Mouse (Mus musculus): Measurements from ENCODE around the gene Wdr72.

Wdr72 gene

DNA sequence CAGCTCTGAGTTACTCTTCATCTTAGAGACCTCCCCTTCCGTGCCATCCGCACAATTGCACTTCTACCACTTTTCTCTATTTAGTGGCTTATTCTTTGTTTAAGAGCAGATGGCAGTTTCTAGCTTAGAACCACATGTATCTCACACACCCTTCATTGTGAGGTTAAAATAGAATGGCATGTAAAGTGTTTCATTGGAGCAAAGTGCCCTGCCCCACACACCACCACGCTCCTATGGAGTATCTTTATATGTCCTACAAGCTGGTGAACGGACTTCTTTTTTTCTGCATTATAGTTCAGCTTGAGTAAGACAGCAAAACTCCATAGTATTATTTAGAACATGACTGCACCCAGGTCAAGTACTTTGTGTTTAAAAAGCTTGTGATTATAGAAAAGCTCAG lies 137.9 kb downstream of the Wdr72 start:
- no peak for DNase-seq

DNA sequence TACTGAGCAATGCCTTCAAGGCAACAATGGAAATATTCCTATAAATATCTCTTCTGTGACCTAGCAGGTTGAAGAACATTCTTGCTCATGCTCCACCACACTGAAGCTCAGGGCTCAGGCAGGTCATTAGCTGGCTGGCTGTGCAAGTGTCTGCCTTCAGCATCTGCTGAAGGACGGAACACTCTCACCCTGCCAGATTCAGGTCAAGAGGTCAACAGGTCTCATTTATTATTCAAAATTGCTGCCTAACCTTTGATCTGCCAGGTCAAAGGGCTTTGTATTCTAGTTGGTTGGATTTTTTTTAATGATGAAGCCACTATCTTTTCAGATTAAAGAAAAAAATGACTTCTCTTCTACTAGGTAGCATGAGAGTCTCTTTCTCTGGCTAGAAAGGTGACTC lies 139.3 kb downstream of the Wdr72 start:
- DNase-seq = no peak

DNA sequence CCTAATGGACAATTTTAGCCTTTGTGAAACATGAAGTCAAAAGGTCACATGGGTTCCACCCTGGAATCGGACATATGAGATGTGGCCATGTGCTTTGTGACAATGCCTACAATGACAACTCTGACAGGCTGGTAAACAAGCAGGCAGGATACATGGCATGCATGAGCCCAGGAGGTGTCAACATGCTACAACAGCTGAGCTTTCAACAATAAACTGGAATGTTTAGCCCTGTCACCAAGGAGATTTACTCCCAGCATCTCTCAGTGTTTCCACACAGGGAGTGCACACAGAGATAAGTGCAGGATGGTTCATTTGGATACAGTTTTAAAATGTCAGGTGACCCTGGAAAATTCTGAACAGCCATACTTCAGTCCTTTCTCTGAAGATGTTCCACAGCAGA lies 140.4 kb downstream of the Wdr72 start:
- DNase-seq = no peak

DNA sequence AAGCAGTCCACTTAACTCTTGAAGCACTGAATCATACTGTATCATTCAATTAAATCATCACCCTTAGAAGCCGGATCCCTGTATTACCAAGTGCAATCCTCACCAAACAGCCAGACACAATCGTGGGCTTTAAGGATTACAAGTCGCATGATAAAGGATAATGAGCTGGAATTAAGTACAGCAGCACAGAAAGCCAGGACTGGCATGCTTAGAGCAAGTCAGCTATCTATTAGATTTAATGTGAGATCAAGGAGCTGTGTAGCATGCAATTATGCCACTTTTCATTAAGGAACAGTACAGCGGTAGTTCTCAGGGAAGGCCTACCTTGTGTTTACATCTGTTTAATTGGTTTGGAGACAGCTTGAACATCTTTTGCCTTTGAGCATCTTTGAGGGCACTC lies 148.2 kb downstream of the Wdr72 start:
- DNase-seq = no peak

DNA sequence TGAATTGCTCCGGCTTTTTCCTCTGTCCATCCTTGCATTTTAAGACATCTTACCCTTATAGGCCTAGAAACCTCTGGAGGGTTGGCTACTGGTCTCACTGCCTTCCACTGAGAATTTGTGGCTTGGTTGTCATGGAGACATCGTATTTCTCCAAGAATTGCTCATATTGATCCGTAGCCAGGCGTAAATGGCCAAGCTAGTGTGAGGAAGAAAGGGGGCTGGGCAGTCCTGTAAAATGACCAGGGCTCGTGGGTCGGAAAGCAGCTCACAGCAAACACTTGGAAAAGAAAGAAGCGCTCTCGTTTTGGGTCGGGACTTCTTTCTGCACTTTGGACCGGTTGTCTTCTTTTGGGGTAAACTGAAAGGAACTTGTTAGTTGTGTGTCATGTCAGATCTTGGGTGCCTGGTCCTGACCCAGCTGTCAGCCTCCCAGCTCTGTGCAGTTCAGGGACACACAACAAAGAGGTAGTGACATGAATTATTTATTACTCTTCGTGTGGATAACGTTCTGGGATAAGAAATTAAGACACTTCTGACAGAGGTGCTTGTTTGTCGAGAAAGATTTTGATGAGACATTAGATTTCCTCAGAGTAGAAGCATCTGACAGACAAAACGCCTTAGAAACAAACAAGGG lies 167.7 kb downstream of the Wdr72 start:
- DNase-seq = no peak

DNA sequence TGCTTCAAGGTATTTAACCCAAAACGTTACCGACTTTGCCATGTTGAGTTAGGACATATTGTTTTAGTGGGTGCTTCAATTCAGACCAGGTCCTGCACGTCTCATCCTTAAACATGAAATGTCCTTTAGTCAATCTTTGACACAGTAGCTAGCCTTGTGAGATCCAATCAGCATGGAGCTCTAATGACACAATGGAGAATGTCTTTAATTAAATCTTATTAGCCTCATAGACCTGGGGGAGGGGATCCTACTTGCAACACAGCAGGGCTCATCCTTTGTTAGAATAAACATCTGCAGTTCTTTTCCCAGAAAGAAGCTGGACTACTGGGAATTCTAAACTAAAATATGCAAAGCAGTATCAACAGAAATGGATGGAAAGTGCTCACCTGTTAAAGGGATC lies 171.9 kb downstream of the Wdr72 start:
- DNase-seq = no peak

DNA sequence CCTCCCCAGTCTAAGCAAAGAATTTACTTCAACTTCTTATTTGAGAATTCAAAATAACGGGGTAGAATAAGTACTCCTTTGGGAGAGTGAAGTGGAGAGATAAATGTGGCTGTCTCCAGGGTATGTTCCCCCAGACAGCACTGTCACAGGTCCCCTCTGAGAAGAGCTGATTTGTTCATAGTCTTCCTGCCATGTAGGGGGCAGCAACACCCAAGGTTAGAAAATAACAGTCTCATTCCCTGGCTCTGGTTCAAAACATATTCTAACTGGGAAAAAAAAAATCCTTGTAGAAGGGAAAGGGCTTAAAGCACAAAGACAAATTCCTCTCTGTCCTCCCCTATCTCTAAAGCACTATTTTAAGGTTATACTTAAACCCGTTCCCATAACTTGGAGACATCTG lies 176.1 kb downstream of the Wdr72 start:
- no peak for DNase-seq

DNA sequence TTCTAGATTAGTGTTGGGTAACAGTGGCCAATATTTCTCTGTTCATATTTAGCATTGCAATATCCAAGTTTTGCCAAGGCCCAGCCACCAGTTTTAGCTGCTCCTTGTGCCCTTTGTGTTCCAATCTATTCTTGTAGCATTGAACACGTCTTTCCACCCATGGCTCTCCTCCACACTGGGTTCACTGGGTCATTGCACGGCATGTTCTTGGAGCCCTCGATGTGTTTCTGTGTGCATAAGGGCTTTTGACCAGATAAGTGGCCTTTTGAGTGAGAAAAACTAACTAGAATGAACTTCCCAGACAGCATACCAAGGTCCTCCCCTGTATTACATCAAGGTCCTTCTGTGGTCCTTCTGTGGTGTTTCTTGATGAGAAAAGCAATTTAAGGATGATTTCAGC lies 184.3 kb downstream of the Wdr72 start:
- DNase-seq = no peak

DNA sequence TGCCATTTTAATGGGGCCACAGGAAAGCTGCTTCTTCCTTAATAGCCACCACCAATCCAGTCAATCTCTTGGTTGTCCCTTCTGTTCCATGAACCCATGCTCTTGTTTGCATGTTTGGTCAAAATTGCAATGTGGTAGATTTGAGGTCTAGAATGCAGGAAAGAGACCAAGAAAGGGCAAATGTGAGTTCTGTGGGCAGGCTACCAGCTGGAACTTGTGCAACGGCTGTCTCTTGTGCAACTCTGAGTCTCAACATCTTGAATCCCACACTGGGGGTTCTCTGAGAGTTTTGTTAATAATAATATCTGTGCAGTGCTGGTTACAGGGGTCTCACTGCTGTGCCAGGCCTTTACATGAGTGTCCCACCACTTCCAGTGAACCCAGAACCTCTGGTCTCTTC lies 208.6 kb downstream of the Wdr72 start:
- DNase-seq = no peak

DNA sequence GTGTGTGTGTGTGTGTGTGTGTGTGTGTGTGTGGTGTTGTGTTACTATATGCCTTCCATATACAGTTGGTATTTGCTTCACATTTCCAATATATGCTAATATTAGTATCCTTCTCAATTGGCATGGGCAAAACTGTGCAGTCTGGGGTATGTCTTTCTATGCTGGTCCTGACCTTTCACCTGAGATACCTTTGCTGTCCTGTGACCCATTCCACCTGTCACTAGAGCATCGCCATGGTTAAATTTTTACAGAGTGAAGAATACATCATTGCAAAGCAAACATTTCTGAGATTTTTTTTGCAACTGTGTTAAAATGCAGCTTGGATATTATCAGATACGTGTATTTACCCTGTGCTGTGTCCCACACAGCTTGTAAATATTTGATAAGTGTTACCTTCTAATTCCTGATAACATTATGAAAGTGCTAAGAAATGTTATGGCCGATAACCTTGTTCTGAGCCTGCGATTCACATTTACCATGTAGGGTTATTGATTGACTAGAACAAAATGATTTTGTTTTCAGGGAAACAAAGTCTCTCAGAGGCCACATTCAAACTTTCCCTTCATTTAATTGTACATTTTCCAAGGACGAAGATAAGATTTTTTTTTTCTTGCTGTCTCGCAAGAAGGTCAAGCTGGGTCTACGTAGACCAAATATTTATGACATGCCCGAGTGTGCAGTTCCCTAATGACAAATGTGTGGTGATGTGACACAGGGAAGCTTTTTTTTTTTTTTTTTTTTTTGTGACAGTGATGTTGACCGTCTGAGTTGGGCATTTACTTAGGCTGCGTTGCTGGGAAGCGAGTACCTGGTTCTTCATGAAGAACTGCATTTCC lies 214.2 kb downstream of the Wdr72 start:
- DNase-seq = no peak

DNA sequence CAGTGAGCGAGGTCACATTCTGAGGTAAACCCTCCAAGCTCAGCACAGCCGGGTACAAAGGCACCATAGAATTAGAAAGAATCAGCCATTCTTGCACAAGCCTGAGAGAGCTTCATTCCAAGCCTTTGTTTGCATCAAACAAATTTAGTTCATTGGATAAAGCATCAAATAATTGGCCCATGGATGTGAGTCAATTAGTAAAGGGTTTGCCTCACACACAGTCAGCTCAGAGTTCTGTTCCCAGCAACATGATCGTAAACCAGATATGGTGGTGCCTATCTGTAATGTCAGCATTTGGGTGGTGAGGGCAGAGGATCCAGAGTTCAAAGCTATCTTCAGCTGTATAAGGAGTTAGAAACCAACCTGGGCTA lies 214.8 kb downstream of the Wdr72 start:
- DNase-seq = no peak

DNA sequence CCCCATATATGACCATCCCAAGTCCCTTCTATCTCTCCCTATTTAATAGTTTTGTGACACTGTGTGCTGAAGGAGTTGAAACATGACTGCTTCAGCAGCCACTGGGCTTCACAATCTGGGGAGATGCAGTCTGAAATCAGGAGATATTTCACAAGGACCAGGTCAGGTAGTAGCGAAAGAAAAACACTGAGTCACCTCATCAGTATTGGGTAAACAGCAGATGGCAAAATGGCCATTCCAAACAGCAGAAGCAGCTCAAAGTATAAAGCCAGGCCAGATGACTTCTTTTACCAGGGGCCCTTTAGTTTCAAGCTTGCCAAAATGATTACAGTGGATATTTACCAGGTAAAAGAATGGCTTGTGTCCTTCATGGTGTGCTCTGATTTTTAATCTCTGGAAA lies 215.8 kb downstream of the Wdr72 start:
- no peak for DNase-seq

DNA sequence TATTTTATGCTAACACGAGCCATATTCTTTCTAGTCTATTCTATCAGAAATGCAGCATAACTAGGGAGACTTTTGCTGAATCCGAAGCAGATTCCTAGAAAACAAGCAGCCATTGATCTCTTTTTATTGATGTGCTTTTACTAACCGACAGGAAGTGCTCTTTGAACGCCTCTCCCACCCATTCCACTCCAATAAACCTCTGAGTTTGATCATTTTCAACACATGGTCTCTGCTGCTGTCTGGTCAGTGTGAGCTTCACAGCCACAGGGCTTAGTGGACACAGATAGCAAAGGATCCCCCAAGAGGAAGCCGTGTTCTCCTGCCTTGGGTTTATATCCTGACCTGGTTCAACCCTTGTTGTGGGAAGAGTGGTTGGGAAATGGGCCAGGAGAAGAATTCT lies 218.7 kb downstream of the Wdr72 start:
- DNase-seq = no peak

DNA sequence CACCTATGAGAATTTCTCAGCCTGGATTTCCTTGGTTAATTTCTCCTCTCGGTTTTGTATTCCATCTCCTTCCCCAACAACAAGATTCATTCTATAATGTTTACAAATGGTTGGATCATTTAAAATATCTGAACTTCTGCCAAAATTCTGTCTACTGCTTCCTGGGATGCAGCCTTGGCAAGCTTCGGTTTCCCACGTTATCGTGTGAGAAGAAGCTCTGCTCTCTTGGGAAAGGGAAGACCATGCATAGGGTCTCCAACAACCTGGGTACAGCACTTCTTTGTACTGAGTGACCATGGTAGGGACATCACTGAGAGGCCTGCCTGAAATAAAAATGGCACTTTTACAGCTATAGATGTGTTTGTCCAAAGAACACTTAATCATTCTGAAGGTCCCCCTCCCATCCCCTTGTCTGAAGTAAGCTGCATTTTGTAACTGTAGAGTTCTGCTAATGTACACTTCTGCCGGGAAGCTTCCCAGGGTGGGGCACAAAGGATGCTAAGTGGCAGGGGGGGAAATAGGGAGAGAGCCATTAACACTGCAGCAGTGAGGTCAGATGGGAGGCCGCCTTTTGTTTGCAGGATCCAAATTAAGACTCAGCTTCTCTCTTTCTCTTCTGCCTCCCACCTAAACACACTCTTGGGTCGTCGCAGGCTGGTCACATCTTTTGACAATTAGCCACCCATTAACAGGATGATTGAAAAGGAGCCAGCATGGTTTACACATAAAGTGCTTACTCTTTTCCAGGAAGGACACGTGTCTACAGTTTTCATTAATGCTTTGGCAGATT lies 220.7 kb downstream of the Wdr72 start:
- no peak for DNase-seq

DNA sequence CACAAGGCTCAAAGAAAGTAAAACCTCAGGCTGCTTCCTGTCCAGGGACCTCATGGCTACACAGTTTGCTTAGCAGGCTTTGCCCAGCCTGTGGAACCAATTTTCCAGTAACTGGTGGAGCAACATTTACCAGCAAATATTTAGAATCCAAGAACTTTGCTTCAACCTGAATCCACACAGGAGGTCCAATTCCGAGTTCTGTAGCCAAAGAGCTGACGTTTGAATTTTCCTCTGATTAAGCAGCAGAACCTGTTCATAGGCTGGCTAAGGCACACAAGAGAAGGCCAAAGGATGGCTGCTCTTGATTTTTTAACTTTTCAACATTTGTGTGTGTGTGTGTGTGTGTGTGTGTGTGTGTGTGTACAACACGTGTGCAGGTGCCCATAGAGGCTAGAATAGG lies 222.2 kb downstream of the Wdr72 start:
- DNase-seq = no peak
